Mouse (Mus musculus): ENCODE results near the gene Zglp1. TPM values are rescaled to one million over a fixed set of nuclear protein-coding genes. Genes with fewer than 3 reads are reported as not detected.

Gene Zglp1
- polyA plus RNA-seq, 1 experiment from 2014 or later, result not detected

DNA sequence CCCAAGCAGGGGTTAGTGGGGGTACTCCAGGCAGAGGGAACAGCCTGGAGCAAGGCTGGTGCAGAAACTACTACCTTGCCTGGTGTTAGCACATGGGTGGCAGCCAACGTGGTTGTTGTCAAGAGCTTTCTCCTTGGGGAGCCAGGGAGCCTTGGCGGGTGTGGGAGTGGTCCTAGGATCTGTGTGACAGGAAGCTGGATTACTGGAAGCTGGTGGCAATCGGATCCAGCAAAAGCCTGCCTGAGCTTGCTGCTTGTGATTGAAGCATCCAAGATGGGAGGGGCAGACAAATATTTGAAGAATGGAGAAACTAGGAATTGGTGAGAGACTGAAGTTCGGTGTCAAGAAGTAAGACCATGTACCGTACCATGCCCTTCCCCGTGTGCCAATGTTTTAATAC, 44.6 kb downstream of the Zglp1 start:
- peaks cover 24% of the 10 kb centered on the region for H3K27me3 ChIP-seq
- H3K4me1 ChIP-seq, result 0 out of 2 replicates have a peak, but pooled peaks cover 4% of the 10 kb centered on the region
- no peak overlapping the region for H3K4me2 ChIP-seq
- no peaks in the 10 kb centered on the region for H3K9me3 ChIP-seq
- H3K27ac ChIP-seq, result no peak overlapping the region
- no peaks in the 10 kb centered on the region for H3K36me3 ChIP-seq
- no peak for ATAC-seq (ENCODE audit: insufficient number of reproducible peaks, insufficient read depth, low FRiP score, low TSS enrichment, low read depth)
- no peak overlapping the region for H3K9ac ChIP-seq
- H3K4me3 ChIP-seq, result no peak overlapping the region
- WGBS, result 54% methylated on average over 6 of the region's 6 CpGs

GRCm38 (mm10) chr9:21021363-21021762, 45.5 kb downstream of the Zglp1 start:
- 0 out of 2 replicates have a peak, but pooled peaks cover 4% of the 10 kb centered on the region for H3K4me1 ChIP-seq
- no peak overlapping the region for H3K9ac ChIP-seq
- H3K27me3 ChIP-seq, result peaks cover 25% of the 10 kb centered on the region
- no peak overlapping the region for H3K27ac ChIP-seq
- H3K9me3 ChIP-seq, result no peaks in the 10 kb centered on the region
- H3K4me3 ChIP-seq, result no peak overlapping the region
- ATAC-seq (ENCODE audit: insufficient number of reproducible peaks, insufficient read depth, low FRiP score, low TSS enrichment, low read depth), result no peak
- H3K36me3 ChIP-seq, result no peaks in the 10 kb centered on the region
- WGBS, result 71% methylated on average over 3 of the region's 3 CpGs
- H3K4me2 ChIP-seq, result no peak overlapping the region

DNA sequence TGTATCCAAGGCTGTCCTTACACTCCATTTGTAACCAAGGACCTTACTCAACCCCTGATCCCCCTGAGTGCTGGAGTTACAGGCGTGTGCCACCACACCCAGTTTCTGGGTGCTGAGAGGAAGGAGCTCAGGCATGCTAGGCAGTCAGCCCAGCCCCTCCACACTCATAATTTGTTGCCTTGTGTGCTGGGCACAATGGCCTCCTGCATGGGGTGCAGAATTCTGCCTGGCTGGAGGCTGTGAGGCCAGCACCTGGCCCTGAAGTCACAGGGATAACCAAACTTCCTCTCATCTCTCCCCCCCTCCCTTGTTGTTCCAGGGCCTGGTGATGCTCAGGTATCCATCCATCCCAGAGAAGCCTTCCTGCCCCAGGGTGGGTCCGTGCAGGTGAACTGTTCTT, 48.3 kb downstream of the Zglp1 start:
- WGBS, result 90% methylated on average over 2 of the region's 2 CpGs
- Histone ChIP-seq H3K36me3 (no peaks in the 10 kb centered on the region), H3K27ac (no peak overlapping the region), H3K4me2 (no peak overlapping the region), H3K9me3 (no peaks in the 10 kb centered on the region), H3K4me3 (no peak overlapping the region), H3K27me3 (peaks cover 50% of the 10 kb centered on the region), H3K9ac (no peak overlapping the region), H3K4me1 (peaks cover 18% of the 10 kb centered on the region)
- no peak for ATAC-seq (ENCODE audit: insufficient number of reproducible peaks, insufficient read depth, low FRiP score, low TSS enrichment, low read depth)

GRCm38 (mm10) chr9:21017177-21017575, 49.7 kb downstream of the Zglp1 start:
- Histone ChIP-seq H3K27ac (no peak overlapping the region), H3K4me1 (peaks cover 17% of the 10 kb centered on the region), H3K36me3 (no peaks in the 10 kb centered on the region), H3K27me3 (peaks cover 50% of the 10 kb centered on the region), H3K9me3 (no peaks in the 10 kb centered on the region), H3K9ac (no peak overlapping the region), H3K4me3 (0 out of 2 replicates have a peak overlapping the region, but pooled peaks have one; percentile 2), H3K4me2 (peak overlapping the region; percentile 67)
- WGBS, result 35% methylated on average over 4 of the region's 4 CpGs
- ATAC-seq (ENCODE audit: insufficient number of reproducible peaks, insufficient read depth, low FRiP score, low TSS enrichment, low read depth), result no peak

DNA sequence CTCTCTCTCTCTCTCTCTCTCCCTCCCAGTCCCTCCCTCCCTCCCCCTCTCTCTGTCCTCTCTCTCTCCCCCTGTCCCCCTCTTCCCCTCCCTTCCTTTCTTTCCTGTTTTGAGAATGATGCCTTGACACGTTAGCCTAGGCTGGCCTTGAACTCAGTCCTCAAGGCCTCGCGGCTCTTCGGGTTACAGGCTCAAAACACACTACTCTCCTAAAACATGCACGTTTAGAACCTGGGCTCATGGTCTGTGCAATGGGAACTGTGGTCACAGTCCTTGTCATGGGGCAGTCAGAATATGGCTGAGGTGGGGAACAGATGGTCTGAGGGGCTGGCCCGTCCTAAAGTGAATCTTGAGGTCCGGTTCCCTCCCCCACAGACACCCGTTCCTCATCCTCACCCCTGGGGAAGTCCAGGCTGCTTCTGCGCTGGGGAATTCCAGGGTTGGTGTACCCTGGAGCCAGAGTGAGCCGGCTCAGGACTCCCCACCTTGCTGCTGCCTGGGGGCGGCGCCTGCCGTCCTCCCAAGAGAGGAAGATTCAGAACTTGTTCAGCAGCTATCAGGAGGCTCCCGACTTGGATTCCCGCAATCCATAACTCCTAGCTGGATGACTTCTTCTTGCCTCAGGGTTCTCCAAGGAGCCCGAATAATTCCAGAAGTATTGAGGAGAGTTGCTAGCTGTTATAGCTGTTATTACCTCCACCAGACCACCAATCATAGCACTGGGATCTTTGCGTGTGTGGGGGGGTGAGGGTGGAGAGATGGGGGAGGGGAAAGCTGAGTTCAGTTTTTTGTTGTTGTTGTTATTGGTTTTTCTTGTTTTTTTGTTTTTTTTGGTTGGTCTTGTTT, 50.3 kb downstream of the Zglp1 start:
- no peaks in the 10 kb centered on the region for H3K9me3 ChIP-seq
- 5% methylated on average over 17 of the region's 17 CpGs for WGBS
- H3K4me1 ChIP-seq, result peaks cover 14% of the 10 kb centered on the region
- H3K4me3 ChIP-seq, result peak overlapping the region; percentile 42
- H3K4me2 ChIP-seq, result peak overlapping the region; percentile 67
- 0 out of 2 replicates have a peak, but pooled peaks have one; percentile 15 for ATAC-seq (ENCODE audit: insufficient number of reproducible peaks, insufficient read depth, low FRiP score, low TSS enrichment, low read depth)
- H3K27ac ChIP-seq, result no peak overlapping the region
- H3K9ac ChIP-seq, result peak overlapping the region; percentile 46; the same call in 1 of the 2 replicates
- peaks cover 50% of the 10 kb centered on the region for H3K27me3 ChIP-seq
- H3K36me3 ChIP-seq, result no peaks in the 10 kb centered on the region

GRCm38 (mm10) chr9:21015571-21016130, 51.2 kb downstream of the Zglp1 start, which contains the start of gene Icam1:
TSS of gene Icam1 (plus strand) at chr9:21015985.
- Histone ChIP-seq H3K4me3 (peak within 1 kb of the TSS; percentile 42), H3K9me3 (no peaks in the 10 kb centered on the region), H3K27ac (peak within 1 kb of the TSS; percentile 57; the same call in 1 of the 2 replicates), H3K36me3 (no peaks in the 10 kb centered on the region), H3K4me1 (peaks cover 14% of the 10 kb centered on the region), H3K4me2 (peak within 1 kb of the TSS; percentile 67), H3K27me3 (peaks cover 50% of the 10 kb centered on the region), H3K9ac (peak within 1 kb of the TSS; percentile 62)
- ATAC-seq (ENCODE audit: insufficient number of reproducible peaks, insufficient read depth, low FRiP score, low TSS enrichment, low read depth), result no peak
- 1% methylated on average over 30 of the region's 30 CpGs for WGBS

DNA sequence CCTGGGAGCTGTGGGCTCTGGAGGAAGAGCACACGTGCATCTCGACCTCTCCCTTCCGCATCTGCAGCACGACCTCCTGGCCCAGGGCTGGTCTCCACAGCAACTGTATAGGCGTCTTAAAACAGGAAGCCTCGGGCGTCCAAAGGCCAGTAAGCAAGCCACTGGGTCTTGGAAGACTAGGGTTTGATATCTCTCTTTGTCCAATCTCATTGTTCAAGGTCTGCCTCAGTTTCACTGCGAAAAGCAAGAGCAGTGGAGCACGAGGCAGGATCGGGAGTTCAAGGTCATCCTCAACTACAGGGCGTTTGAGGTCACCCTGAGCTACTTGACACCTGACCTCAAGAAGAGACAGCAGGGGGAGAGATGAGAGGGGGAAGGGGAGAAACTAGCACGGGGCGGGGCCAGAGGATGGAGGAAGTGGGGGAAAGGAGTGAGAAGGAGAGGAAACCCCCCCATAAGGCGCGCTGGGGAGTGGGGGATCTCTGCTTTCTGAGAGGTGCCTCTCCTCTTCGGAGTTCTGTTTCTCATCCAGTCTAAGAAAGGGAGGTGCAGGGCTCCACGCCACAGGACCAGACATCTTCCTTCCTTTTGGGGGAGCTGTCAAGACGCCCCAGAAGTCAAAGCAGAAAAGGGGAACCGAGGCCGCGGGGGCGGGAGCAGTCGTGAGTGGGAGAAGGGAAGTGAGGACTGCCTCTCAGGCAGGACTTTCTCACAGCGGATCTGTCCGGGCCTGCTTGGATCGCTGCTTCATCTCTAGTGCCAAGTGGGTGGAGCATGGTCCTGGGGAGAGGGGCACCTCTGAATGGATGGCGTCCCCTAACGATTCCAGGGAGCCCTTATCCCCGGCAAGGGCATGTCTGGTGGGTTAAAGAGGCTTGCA, 52.0 kb downstream of the Zglp1 start:
- Histone ChIP-seq H3K4me2 (peak overlapping the region; percentile 67), H3K4me3 (peak overlapping the region; percentile 42), H3K9me3 (no peaks in the 10 kb centered on the region), H3K36me3 (no peaks in the 10 kb centered on the region), H3K4me1 (peaks cover 14% of the 10 kb centered on the region), H3K9ac (peak overlapping the region; percentile 62), H3K27ac (peak overlapping the region; percentile 57; the same call in 1 of the 2 replicates), H3K27me3 (peaks cover 50% of the 10 kb centered on the region)
- WGBS, result 3% methylated on average over 29 of the region's 29 CpGs
- no peak for ATAC-seq (ENCODE audit: insufficient number of reproducible peaks, insufficient read depth, low FRiP score, low TSS enrichment, low read depth)

MicroRNAs encoded within 50 kb of the gene (microRNA counts, 519-probe panel; counts per million panel counts)
- microRNA mmu-miR-1900, result 3,347 counts per million, percentile 76 among the panel's probes with 10 or more counts

Small RNA genes within 50 kb of the gene (microRNA-seq; reads per million reads assigned to microRNA genes)
- gene Mir1900 (not detected), gene Mir7082 (1.5 reads per million)

Other genes starting within 250 kb of the Zglp1 start
- not detected in 2 replicates for gene Rdh8, start 248.6 kb downstream of the Zglp1 start, polyA plus RNA-seq (2015; fragmentation: Nextera tagmentation; extraction: Ambion mirVana)
- gene A230050P20Rik, start 198.5 kb downstream of the Zglp1 start, polyA plus RNA-seq (2015; fragmentation: Nextera tagmentation; extraction: Ambion mirVana), result 7.5 and 9.1 TPM in 2 replicates
- gene Angptl6, start 187.4 kb downstream of the Zglp1 start, polyA plus RNA-seq (2015; fragmentation: Nextera tagmentation; extraction: Ambion mirVana), result 3.6 and 5.4 TPM in 2 replicates
- 86.2 and 87.6 TPM in 2 replicates for gene Ppan, start 178.9 kb downstream of the Zglp1 start, polyA plus RNA-seq (2015; fragmentation: Nextera tagmentation; extraction: Ambion mirVana)
- gene Eif3g, start 168.5 kb downstream of the Zglp1 start, polyA plus RNA-seq (2015; fragmentation: Nextera tagmentation; extraction: Ambion mirVana), result 292 and 343 TPM in 2 replicates
- 102 and 109 TPM in 2 replicates for gene Dnmt1, start 107.2 kb downstream of the Zglp1 start, polyA plus RNA-seq (2015; fragmentation: Nextera tagmentation; extraction: Ambion mirVana)
- 67.8 and 71.5 TPM in 2 replicates for gene S1pr2, start 90.3 kb downstream of the Zglp1 start, polyA plus RNA-seq (2015; fragmentation: Nextera tagmentation; extraction: Ambion mirVana)
- 142 TPM in 2 replicates for gene Mrpl4, start 64.4 kb downstream of the Zglp1 start, polyA plus RNA-seq (2015; fragmentation: Nextera tagmentation; extraction: Ambion mirVana)
- 13.4 and 15.4 TPM in 2 replicates for gene Icam1, start 51.1 kb downstream of the Zglp1 start, polyA plus RNA-seq (2015; fragmentation: Nextera tagmentation; extraction: Ambion mirVana)
- gene Icam4, start 37.7 kb downstream of the Zglp1 start, polyA plus RNA-seq (2015; fragmentation: Nextera tagmentation; extraction: Ambion mirVana), result 0.27 and 2.6 TPM in 2 replicates
- 0.13 and 0.21 TPM in 2 replicates for gene Icam5, start 35.0 kb downstream of the Zglp1 start, polyA plus RNA-seq (2015; fragmentation: Nextera tagmentation; extraction: Ambion mirVana)
- gene Gm49373, start 6.0 kb upstream of the Zglp1 start, polyA plus RNA-seq (2015; fragmentation: Nextera tagmentation; extraction: Ambion mirVana), result 0.79 and 1.0 TPM in 2 replicates
- gene Fdx1l, start 6.5 kb upstream of the Zglp1 start, polyA plus RNA-seq (2015; fragmentation: Nextera tagmentation; extraction: Ambion mirVana), result 60.0 and 60.2 TPM in 2 replicates
- gene Gm38431, start 24.9 kb upstream of the Zglp1 start, polyA plus RNA-seq (2015; fragmentation: Nextera tagmentation; extraction: Ambion mirVana), result 2.3 and 2.4 TPM in 2 replicates
- 57.7 and 61.0 TPM in 2 replicates for gene Raver1, start 24.9 kb upstream of the Zglp1 start, polyA plus RNA-seq (2015; fragmentation: Nextera tagmentation; extraction: Ambion mirVana)
- gene Tyk2, start 64.2 kb upstream of the Zglp1 start, polyA plus RNA-seq (2015; fragmentation: Nextera tagmentation; extraction: Ambion mirVana), result 14.1 and 14.4 TPM in 2 replicates
- 328 and 359 TPM in 2 replicates for gene Cdc37, start 82.9 kb upstream of the Zglp1 start, polyA plus RNA-seq (2015; fragmentation: Nextera tagmentation; extraction: Ambion mirVana)
- gene Pde4a, start 98.6 kb upstream of the Zglp1 start, polyA plus RNA-seq (2015; fragmentation: Nextera tagmentation; extraction: Ambion mirVana), result 4.9 and 6.1 TPM in 2 replicates
- 65.2 and 70.7 TPM in 2 replicates for gene Keap1, start 172.3 kb upstream of the Zglp1 start, polyA plus RNA-seq (2015; fragmentation: Nextera tagmentation; extraction: Ambion mirVana)
- gene S1pr5, start 181.3 kb upstream of the Zglp1 start, polyA plus RNA-seq (2015; fragmentation: Nextera tagmentation; extraction: Ambion mirVana), result 0.21 and 0.58 TPM in 2 replicates
- 33.3 and 35.4 TPM in 2 replicates for gene Atg4d, start 198.2 kb upstream of the Zglp1 start, polyA plus RNA-seq (2015; fragmentation: Nextera tagmentation; extraction: Ambion mirVana)
- 16.8 and 19.2 TPM in 2 replicates for gene Kri1, start 220.9 kb upstream of the Zglp1 start, polyA plus RNA-seq (2015; fragmentation: Nextera tagmentation; extraction: Ambion mirVana)
- gene Cdkn2d, start 224.3 kb upstream of the Zglp1 start, polyA plus RNA-seq (2015; fragmentation: Nextera tagmentation; extraction: Ambion mirVana), result 52.1 and 56.2 TPM in 2 replicates
- 22.3 and 30.1 TPM in 2 replicates for gene Ap1m2, start 245.2 kb upstream of the Zglp1 start, polyA plus RNA-seq (2015; fragmentation: Nextera tagmentation; extraction: Ambion mirVana)

All from embryonic facial prominence, embryonic 13.5 days (tissue).